Mouse (Mus musculus): ENCODE results near the gene Echs1.

GRCm38 (mm10) chr7:140127911-140128310 lies 11.6 kb upstream of the Echs1 start:
- TF ChIP-seq CTCF (IDR thresholded peaks at IDR 0.05; ENCODE audit: control insufficient read depth, insufficient read depth, insufficient replicate concordance, low read depth, low read length) (no peak), POLR2A (IDR thresholded peaks at IDR 0.05; ENCODE audit: control insufficient read depth, low read depth, low read length) (no peak)
